Mouse (Mus musculus): ENCODE measurements around the gene Ttc32.

DNA sequence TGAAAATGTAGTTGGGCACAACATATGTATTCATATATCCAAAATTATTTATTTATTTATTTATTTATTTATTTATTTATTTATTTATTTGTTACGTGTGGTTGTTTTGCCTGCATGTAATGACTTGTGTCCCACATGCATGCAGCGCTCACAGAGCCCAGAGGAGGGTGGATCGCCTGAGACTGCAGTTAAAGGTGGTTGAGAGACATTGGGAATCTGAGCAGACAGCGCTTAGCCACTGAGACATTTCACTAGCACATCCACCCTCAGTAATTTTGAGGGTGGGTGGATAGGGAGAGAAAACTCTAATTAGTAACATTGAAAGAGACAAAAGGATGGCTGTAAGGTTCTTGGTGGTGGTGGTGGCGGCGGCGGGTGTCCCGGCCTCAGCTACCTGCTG lies 9.4 kb upstream of the Ttc32 start:
- TF ChIP-seq GATA1 (IDR thresholded peaks at IDR 0.05; ENCODE audit: borderline replicate concordance, low read length) (no peak), FLI1 (IDR thresholded peaks at IDR 0.05; ENCODE audit: low read length) (no peak)
